Mouse (Mus musculus): ENCODE results near the gene Fam163a.

DNA sequence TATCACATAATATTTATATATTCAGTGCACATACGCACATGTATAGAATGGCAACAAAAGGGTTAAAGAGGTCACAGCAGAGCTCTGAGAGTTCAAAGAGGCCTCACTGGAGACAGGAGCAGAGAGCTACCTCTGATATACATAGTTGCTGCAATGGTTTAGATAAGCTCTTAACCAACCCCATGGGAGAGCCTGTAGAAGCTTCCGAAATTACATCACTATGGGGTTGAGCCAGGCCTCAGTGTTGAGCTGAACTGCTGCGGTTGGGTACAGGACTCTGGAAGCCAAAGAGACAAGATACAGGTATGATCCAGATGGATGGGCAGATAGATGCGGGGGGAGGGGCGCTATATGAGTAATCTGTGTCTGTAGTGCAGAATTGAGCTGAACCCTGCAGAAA, 8.1 kb upstream of the Fam163a start:
- TF ChIP-seq POLR2A (IDR thresholded peaks at IDR 0.05; ENCODE audit: borderline replicate concordance, extremely low read depth, insufficient read depth, insufficient read length, poor library complexity, severe bottlenecking) (no peak), CTCF (IDR thresholded peaks at IDR 0.05; ENCODE audit: borderline replicate concordance, extremely low read depth, insufficient read depth, insufficient read length) (no peak)

Data from brain, embryonic 14.5 days (tissue).